ENCODE assay signal across 1 mouse cellular context in the genomic region with DNA sequence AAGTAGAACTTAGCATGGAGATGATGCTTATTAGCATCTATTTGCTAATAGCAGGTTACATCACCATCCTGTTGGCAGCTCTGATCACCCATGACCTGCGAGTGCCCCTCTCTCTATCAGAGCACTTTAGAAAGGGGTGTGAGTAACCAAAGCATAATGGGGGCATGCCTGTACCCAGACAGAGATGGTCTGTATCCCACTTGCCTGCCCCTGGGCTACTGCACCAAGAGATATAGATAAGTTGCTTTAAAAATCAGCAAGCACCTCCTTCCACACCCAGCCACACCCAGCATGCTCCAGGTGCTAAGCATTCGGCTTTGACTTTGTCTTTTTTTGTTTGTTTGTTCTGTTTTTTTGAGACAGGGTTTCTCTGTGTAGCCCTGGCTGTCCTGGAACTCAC.
TF ChIP-seq lines count a peak whose summit lies in the region.

No protein-coding gene starts in this region.

TF ChIP-seq in CH12.LX, 34 proteins besides CTCF, POLR2A, EP300 and RAD21 (continued from another document):
- TF ChIP-seq GABPA (IDR thresholded peaks at IDR 0.05; ENCODE audit: insufficient replicate concordance, low read depth, low read length) = no peak
- no peak for TF ChIP-seq ZMIZ1 (IDR thresholded peaks at IDR 0.05; ENCODE audit: low read depth, low read length)
- TF ChIP-seq POLR2AphosphoS2 (IDR thresholded peaks at IDR 0.05; ENCODE audit: low read depth, low read length) = no peak
